Mouse (Mus musculus): ENCODE measurements around the gene Wnt5b.
"Not testable (repeated sequence)": the region's sequence is repeated elsewhere in the genome, so short reads cannot be mapped to it uniquely, and the experiment has no call there.

Gene Wnt5b

GRCm38 (mm10) chr6:119486381-119487084 lies 57.6 kb downstream of the Wnt5b start:
- in situ Hi-C loops (cut with MboI, MseI), result no loop called here

- in situ Hi-C loops (cut with MboI, MseI), result no loop called here
Observed at GRCm38 (mm10) chr6:119485486-119485885, 58.7 kb downstream of the Wnt5b start.

GRCm38 (mm10) chr6:119482958-119483600 lies 61.1 kb downstream of the Wnt5b start:
- in situ Hi-C loops (cut with MboI, MseI), result no loop called here

- in situ Hi-C loops (cut with MboI, MseI), result not testable (repeated sequence)
Observed at GRCm38 (mm10) chr6:119481741-119482390, 62.3 kb downstream of the Wnt5b start.

GRCm38 (mm10) chr6:119480706-119481331 lies 63.3 kb downstream of the Wnt5b start:
- in situ Hi-C loops (cut with MboI, MseI), result no loop called here

- in situ Hi-C loops (cut with MboI, MseI), result no loop called here
Observed at GRCm38 (mm10) chr6:119479876-119480705, 64.1 kb downstream of the Wnt5b start.

- in situ Hi-C loops (cut with MboI, MseI), result no loop called here
Observed at GRCm38 (mm10) chr6:119479343-119479875, 64.7 kb downstream of the Wnt5b start, which contains the start of gene Fbxl14. Gene Fbxl14 (plus strand): TSS chr6:119479668.

- in situ Hi-C loops (cut with MboI, MseI), result no loop called here
Observed at GRCm38 (mm10) chr6:119478560-119479342, 65.4 kb downstream of the Wnt5b start.

- in situ Hi-C loops (cut with MboI, MseI), result no loop called here
Observed at GRCm38 (mm10) chr6:119477686-119478310, 66.3 kb downstream of the Wnt5b start.

GRCm38 (mm10) chr6:119475988-119476387 lies 68.2 kb downstream of the Wnt5b start:
- in situ Hi-C loops (cut with MboI, MseI), result no loop called here

- in situ Hi-C loops (cut with MboI, MseI), result no loop called here
Observed at GRCm38 (mm10) chr6:119473992-119474391, 70.2 kb downstream of the Wnt5b start.

- in situ Hi-C loops (cut with MboI, MseI), result no loop called here
Observed at GRCm38 (mm10) chr6:119473446-119473845, 70.7 kb downstream of the Wnt5b start.

- in situ Hi-C loops (cut with MboI, MseI), result no loop called here
Observed at GRCm38 (mm10) chr6:119472705-119473104, 71.4 kb downstream of the Wnt5b start.

- in situ Hi-C loops (cut with MboI, MseI), result no loop called here
Observed at GRCm38 (mm10) chr6:119472135-119472534, 72.0 kb downstream of the Wnt5b start.

GRCm38 (mm10) chr6:119470777-119471176 lies 73.4 kb downstream of the Wnt5b start:
- in situ Hi-C loops (cut with MboI, MseI), result no loop called here

GRCm38 (mm10) chr6:119467785-119468059 lies 76.4 kb downstream of the Wnt5b start:
- in situ Hi-C loops (cut with MboI, MseI), result no loop called here

- in situ Hi-C loops (cut with MboI, MseI), result no loop called here
Observed at GRCm38 (mm10) chr6:119466921-119467784, 77.0 kb downstream of the Wnt5b start.

- in situ Hi-C loops (cut with MboI, MseI), result no loop called here
Observed at GRCm38 (mm10) chr6:119466161-119466560, 78.0 kb downstream of the Wnt5b start.

- in situ Hi-C loops (cut with MboI, MseI), result no loop called here
Observed at GRCm38 (mm10) chr6:119460391-119460790, 83.8 kb downstream of the Wnt5b start.
